Mouse (Mus musculus): ENCODE measurements around the gene Lgals3bp.
"Not testable (repeated sequence)": the region's sequence is repeated elsewhere in the genome, so short reads cannot be mapped to it uniquely, and the experiment has no call there.

DNA sequence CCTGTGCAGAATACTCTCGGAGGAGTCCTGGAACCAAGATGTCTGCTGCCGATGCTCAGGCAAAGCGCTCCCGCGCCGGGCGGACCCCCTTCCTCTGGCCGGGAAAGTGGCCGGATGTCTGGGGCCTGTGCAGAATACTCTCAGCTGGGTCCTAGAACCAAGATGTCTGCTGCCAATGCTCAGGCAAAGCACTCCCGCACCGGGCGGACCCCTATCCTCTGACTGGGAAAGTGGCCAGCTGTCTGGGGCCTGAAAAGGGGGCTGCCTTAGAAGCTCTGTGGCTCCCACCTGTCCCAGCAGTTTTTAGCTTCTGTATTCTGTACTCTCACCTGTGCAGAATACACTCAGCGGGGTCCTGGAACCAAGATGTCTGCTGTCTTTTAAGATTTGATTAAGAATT, 14.1 kb downstream of the Lgals3bp start:
- not testable (repeated sequence) for TF ChIP-seq CTCF, EP300 (IDR thresholded peaks at IDR 0.05; ENCODE audit: low read depth)
